In the genomic region with DNA sequence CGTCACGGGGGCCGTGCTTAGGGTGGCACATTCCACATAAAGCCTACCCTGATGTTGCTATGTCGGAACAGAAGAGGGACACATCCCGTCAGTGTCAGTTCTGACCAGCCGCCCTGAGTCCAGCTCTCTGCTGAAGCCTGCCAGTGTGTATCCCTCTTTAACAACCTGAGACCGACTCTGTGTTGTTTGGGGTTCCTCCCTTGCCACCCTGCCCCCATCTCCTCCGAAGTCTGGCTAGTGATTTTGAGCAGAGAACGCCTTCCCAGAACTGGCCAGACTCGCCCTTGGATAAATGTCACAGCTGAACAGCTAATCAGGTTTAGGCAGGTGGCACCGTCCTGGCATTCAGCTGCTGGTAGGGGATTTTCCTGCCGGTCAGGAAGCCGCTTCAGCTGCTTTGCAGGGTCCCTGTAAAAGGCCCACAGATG, we compare ENCODE assay signal across 8 mouse cellular contexts. TPM values are rescaled to one million over a fixed set of nuclear protein-coding genes. Genes with fewer than 3 reads are reported as not detected.
DNase-seq lines count a peak whose midpoint lies in the region; ATAC-seq and TF ChIP-seq lines count a peak whose summit lies in the region.

No protein-coding gene starts in this region.

- no peak for TF ChIP-seq POLR2A in thymus, adult 2 months (IDR thresholded peaks at IDR 0.05; ENCODE audit: control insufficient read depth, extremely low read depth, insufficient read depth, low read length, poor library complexity)

- no peak overlapping the region for H3K27ac ChIP-seq in thymus, adult 2 months (ENCODE audit: control insufficient read depth, insufficient read depth, low read length)
- no peak overlapping the region for H3K27ac ChIP-seq in hindbrain, embryonic 11.5 days (ENCODE audit: low read depth, low read length)
- peak overlapping the region; percentile 88 for H3K27ac ChIP-seq in liver, embryonic 13.5 days
- peak overlapping the region; percentile 94 for H3K27ac ChIP-seq in stomach, embryonic 15.5 days

- WGBS in thymus, adult 2 months: 20% methylated on average over 13 of the region's 13 CpGs
- WGBS in hindbrain, embryonic 11.5 days: 12% methylated on average over 13 of the region's 13 CpGs
- 6% methylated on average over 13 of the region's 13 CpGs for WGBS in liver, embryonic 13.5 days (ENCODE audit: insufficient replicate concordance)
- 19% methylated on average over 13 of the region's 13 CpGs for WGBS in stomach, embryonic 15.5 days

- H3K4me3 ChIP-seq in thymus, adult 2 months (ENCODE audit: control insufficient read depth, insufficient read depth, low read length): peak overlapping the region; percentile 93
- peak overlapping the region; percentile 71 for H3K4me3 ChIP-seq in hindbrain, embryonic 11.5 days (ENCODE audit: low read depth, low read length)
- peak overlapping the region; percentile 85 for H3K4me3 ChIP-seq in liver, embryonic 13.5 days (replicated peaks)
- H3K4me3 ChIP-seq in stomach, embryonic 15.5 days (replicated peaks): peak overlapping the region; percentile 87

- H3K4me1 ChIP-seq in thymus, adult 2 months (replicated peaks; ENCODE audit: control insufficient read depth, insufficient read depth, low read length): peaks cover 27% of the 10 kb centered on the region
- peaks cover 9% of the 10 kb centered on the region for H3K4me1 ChIP-seq in hindbrain, embryonic 11.5 days (replicated peaks; ENCODE audit: control insufficient read depth, insufficient read depth, low read length)
- H3K4me1 ChIP-seq in liver, embryonic 13.5 days (replicated peaks): peaks cover 72% of the 10 kb centered on the region
- H3K4me1 ChIP-seq in stomach, embryonic 15.5 days: peaks cover 41% of the 10 kb centered on the region

- TF ChIP-seq CTCF in thymus, adult 2 months (IDR thresholded peaks at IDR 0.05; ENCODE audit: borderline replicate concordance, control insufficient read depth, extremely low read depth, insufficient read depth, low read length, poor library complexity): no peak

- H3K9ac ChIP-seq in hindbrain, embryonic 11.5 days (ENCODE audit: low read depth, low read length): 0 out of 2 replicates have a peak overlapping the region, but pooled peaks have one; percentile 11
- H3K9ac ChIP-seq in liver, embryonic 13.5 days: peak overlapping the region; percentile 86
- 0 out of 2 replicates have a peak overlapping the region, but pooled peaks have one; percentile 62 for H3K9ac ChIP-seq in stomach, embryonic 15.5 days

- H3K9me3 ChIP-seq in hindbrain, embryonic 11.5 days (ENCODE audit: control insufficient read depth, low read length): no peaks in the 10 kb centered on the region
- no peaks in the 10 kb centered on the region for H3K9me3 ChIP-seq in liver, embryonic 13.5 days (replicated peaks)
- no peaks in the 10 kb centered on the region for H3K9me3 ChIP-seq in stomach, embryonic 15.5 days

- peak overlapping the region; percentile 100 for H3K4me2 ChIP-seq in hindbrain, embryonic 11.5 days (replicated peaks; ENCODE audit: low read depth, low read length)
- H3K4me2 ChIP-seq in liver, embryonic 13.5 days: peak overlapping the region; percentile 100
- peak overlapping the region; percentile 93 for H3K4me2 ChIP-seq in stomach, embryonic 15.5 days

- ATAC-seq in hindbrain, embryonic 11.5 days (ENCODE audit: low FRiP score): no peak
- ATAC-seq in liver, embryonic 13.5 days (ENCODE audit: low read depth): peak; percentile 39
- no peak for ATAC-seq in stomach, embryonic 15.5 days (ENCODE audit: insufficient read depth, low FRiP score, low read depth)

- no peaks in the 10 kb centered on the region for H3K27me3 ChIP-seq in thymus, adult 2 months (ENCODE audit: control insufficient read depth, insufficient read depth, low read length)
- peaks cover 21% of the 10 kb centered on the region for H3K27me3 ChIP-seq in hindbrain, embryonic 11.5 days (ENCODE audit: control insufficient read depth, insufficient read depth, low read length)
- H3K27me3 ChIP-seq in liver, embryonic 13.5 days: peaks cover 21% of the 10 kb centered on the region
- no peaks in the 10 kb centered on the region for H3K27me3 ChIP-seq in stomach, embryonic 15.5 days (replicated peaks)

- peaks cover 8% of the 10 kb centered on the region; the same call in 1 of the 2 replicates for H3K36me3 ChIP-seq in thymus, adult 2 months (ENCODE audit: control insufficient read depth, insufficient read depth, low read length)
- H3K36me3 ChIP-seq in hindbrain, embryonic 11.5 days (ENCODE audit: control insufficient read depth, insufficient read depth, low read length): no peaks in the 10 kb centered on the region
- peaks cover 42% of the 10 kb centered on the region for H3K36me3 ChIP-seq in liver, embryonic 13.5 days
- peaks cover 34% of the 10 kb centered on the region for H3K36me3 ChIP-seq in stomach, embryonic 15.5 days

- DNase-seq in adrenal gland, adult (ENCODE audit: inconsistent age in 2 of 2, low spot score in 1 of 2): peak; percentile 40 to 81
- DNase-seq in adrenal gland, postnatal 4 days (ENCODE audit: low spot score in 2 of 2): no peak
- DNase-seq in thymus, adult 2 months: no peak
- DNase-seq in thymus, postnatal 4 days: no peak
- no peak for DNase-seq in hindbrain, embryonic 11.5 days (ENCODE audit: low spot score)
- DNase-seq in liver, embryonic 13.5 days: no peak
- no peak for DNase-seq in layer of hippocampus, postnatal 10 days (ENCODE audit: low spot score in 2 of 2)

RNA-seq across cellular contexts. Expression of a gene that starts 2.1 kb away (rescaled TPM):
- total RNA-seq in adrenal gland, postnatal 4 days (2021): 10 to 100 TPM; 18.8 to 19.3 TPM
- polyA plus RNA-seq in thymus, adult 2 months (2012; rRNA removed): 33.8 and 41.5 TPM in 2 replicates
- polyA plus RNA-seq in hindbrain, embryonic 11.5 days (2014; fragmentation: Nextera tagmentation; extraction: Ambion mirVana): 2.7 and 3.0 TPM in 2 replicates
- 6.0 and 6.5 TPM in 2 replicates for polyA plus RNA-seq in liver, embryonic 13.5 days (2015; fragmentation: Nextera tagmentation; extraction: Ambion mirVana)
- 13.5 and 14.0 TPM in 2 replicates for polyA plus RNA-seq in stomach, embryonic 15.5 days (2015; fragmentation: Nextera tagmentation; extraction: Ambion mirVana)
- total RNA-seq in layer of hippocampus, postnatal 10 days (2021): 10 to 100 TPM; 14.6 to 15.1 TPM

RNA-seq across cellular contexts. Expression of a gene that starts 14.7 kb away (rescaled TPM):
- 10 to 100 TPM; 24.8 to 28.0 TPM for total RNA-seq in adrenal gland, postnatal 4 days (2021)
- polyA plus RNA-seq in thymus, adult 2 months (2012; rRNA removed): 9.6 and 11.4 TPM in 2 replicates
- 15.2 and 19.4 TPM in 2 replicates for polyA plus RNA-seq in hindbrain, embryonic 11.5 days (2014; fragmentation: Nextera tagmentation; extraction: Ambion mirVana)
- 5.4 and 6.2 TPM in 2 replicates for polyA plus RNA-seq in liver, embryonic 13.5 days (2015; fragmentation: Nextera tagmentation; extraction: Ambion mirVana)
- 22.1 and 23.4 TPM in 2 replicates for polyA plus RNA-seq in stomach, embryonic 15.5 days (2015; fragmentation: Nextera tagmentation; extraction: Ambion mirVana)
- 10 to 100 TPM; 15.2 to 16.6 TPM for total RNA-seq in layer of hippocampus, postnatal 10 days (2021)

RNA-seq across cellular contexts. Expression of a gene that starts 16.8 kb away (rescaled TPM):
- total RNA-seq in adrenal gland, postnatal 4 days (2021): 10 to 100 TPM; 16.8 to 17.0 TPM
- polyA plus RNA-seq in thymus, adult 2 months (2012; rRNA removed): 27.4 and 31.2 TPM in 2 replicates
- 18.0 and 19.6 TPM in 2 replicates for polyA plus RNA-seq in hindbrain, embryonic 11.5 days (2014; fragmentation: Nextera tagmentation; extraction: Ambion mirVana)
- polyA plus RNA-seq in liver, embryonic 13.5 days (2015; fragmentation: Nextera tagmentation; extraction: Ambion mirVana): 7.2 and 9.5 TPM in 2 replicates
- polyA plus RNA-seq in stomach, embryonic 15.5 days (2015; fragmentation: Nextera tagmentation; extraction: Ambion mirVana): 16.8 and 17.6 TPM in 2 replicates
- 10 to 100 TPM; 11.9 to 14.8 TPM for total RNA-seq in layer of hippocampus, postnatal 10 days (2021)

RNA-seq across cellular contexts. Expression of a gene that starts 21.9 kb away (rescaled TPM):
- total RNA-seq in adrenal gland, postnatal 4 days (2021): 10 to 100 TPM; 35.6 to 41.8 TPM
- 71.0 and 72.0 TPM in 2 replicates for polyA plus RNA-seq in thymus, adult 2 months (2012; rRNA removed)
- polyA plus RNA-seq in hindbrain, embryonic 11.5 days (2014; fragmentation: Nextera tagmentation; extraction: Ambion mirVana): 20.0 and 20.4 TPM in 2 replicates
- 7.8 and 8.1 TPM in 2 replicates for polyA plus RNA-seq in liver, embryonic 13.5 days (2015; fragmentation: Nextera tagmentation; extraction: Ambion mirVana)
- polyA plus RNA-seq in stomach, embryonic 15.5 days (2015; fragmentation: Nextera tagmentation; extraction: Ambion mirVana): 39.4 and 39.7 TPM in 2 replicates
- total RNA-seq in layer of hippocampus, postnatal 10 days (2021): 10 to 100 TPM; 22.8 to 34.2 TPM

RNA-seq across cellular contexts. Expression of a gene that starts 27.6 kb away (rescaled TPM):
- under 1 TPM; 0.25 to 0.37 TPM for total RNA-seq in adrenal gland, postnatal 4 days (2021)
- 0.34 and 0.40 TPM in 2 replicates for polyA plus RNA-seq in thymus, adult 2 months (2012; rRNA removed)
- 0.62 and 0.84 TPM in 2 replicates for polyA plus RNA-seq in hindbrain, embryonic 11.5 days (2014; fragmentation: Nextera tagmentation; extraction: Ambion mirVana)
- polyA plus RNA-seq in liver, embryonic 13.5 days (2015; fragmentation: Nextera tagmentation; extraction: Ambion mirVana): 0.07 TPM in 1 of 2 replicates, not detected in the other
- polyA plus RNA-seq in stomach, embryonic 15.5 days (2015; fragmentation: Nextera tagmentation; extraction: Ambion mirVana): 0.28 and 0.31 TPM in 2 replicates
- under 1 TPM; 0.37 to 0.45 TPM for total RNA-seq in layer of hippocampus, postnatal 10 days (2021)

Comparison
In these comparisons a context has a peak if more than half of its experiments do, and no peak if none do; other contexts are left out.
1. DNase-seq: peak in adrenal gland, adult (2 of 2); none in adrenal gland, postnatal 4 days (0 of 2), thymus, adult 2 months (single experiment), thymus, postnatal 4 days (single experiment), hindbrain, embryonic 11.5 days (single experiment), liver, embryonic 13.5 days (single experiment) and layer of hippocampus, postnatal 10 days (0 of 2).
2. H3K27ac ChIP-seq: peak in liver, embryonic 13.5 days (single experiment) and stomach, embryonic 15.5 days (single experiment); none in thymus, adult 2 months (single experiment) and hindbrain, embryonic 11.5 days (single experiment).
3. H3K9ac ChIP-seq: peak in every context shown above with its lines; median percentile 86 in liver, embryonic 13.5 days; 62 in stomach, embryonic 15.5 days; 11 in hindbrain, embryonic 11.5 days.
4. Peak in every context shown above with its lines, with median percentiles within 50 percentile points of each other: H3K4me3 ChIP-seq and H3K4me2 ChIP-seq.